Mouse (Mus musculus) frontal cortex, adult 2 months (tissue): ENCODE results near the gene Keg1. TPM values are rescaled to one million over a fixed set of nuclear protein-coding genes. Genes with fewer than 3 reads are reported as not detected.
"Not testable (repeated sequence)": the region's sequence is repeated elsewhere in the genome, so short reads cannot be mapped to it uniquely, and the experiment has no call there.

ENCODE experiments used
- DNase-seq, 2 experiments: peaks; one replicate each; pipeline ENCODE4 v3.0.0; 2022; ENCODE audit warnings: low spot score in 1 of 2; ENCODE audit errors: extremely low spot score in 1 of 2
- polyA plus RNA-seq: library from polyadenylated mRNA; depleted of rRNA; stranded (reverse); fragments of >200 nt; gene quantifications from 2 replicates; pipeline ENCODE4 v1.2.3, GENCODE M21; 2012; rRNA removed

The Keg1 gene
- not detected in 2 replicates for polyA plus RNA-seq

- no peak for DNase-seq
Observed at GRCm38 (mm10) chr19:12695590-12695989, at the start of gene Keg1. TSS of gene Keg1 (plus strand) at chr19:12695786.

DNA sequence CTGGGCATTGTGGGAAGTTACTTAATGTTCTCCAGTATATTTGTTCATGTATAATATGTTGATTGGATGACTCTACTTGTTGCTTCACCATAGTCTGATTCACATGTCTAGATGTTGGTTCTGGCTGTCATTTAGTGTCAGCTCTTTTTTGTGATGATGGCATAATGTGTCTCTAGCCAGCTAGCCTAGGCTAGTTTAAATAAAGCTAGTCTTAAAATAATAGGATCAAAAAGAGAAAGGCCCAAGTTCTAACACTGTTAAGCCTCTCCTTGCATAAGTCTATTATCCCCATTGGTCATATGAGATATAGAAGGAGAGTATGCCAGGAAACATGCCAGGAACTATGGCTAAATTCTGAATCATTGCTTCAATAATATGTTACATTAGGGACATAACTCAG is 46.1 kb upstream of the Keg1 start:
- no peak for DNase-seq

DNA sequence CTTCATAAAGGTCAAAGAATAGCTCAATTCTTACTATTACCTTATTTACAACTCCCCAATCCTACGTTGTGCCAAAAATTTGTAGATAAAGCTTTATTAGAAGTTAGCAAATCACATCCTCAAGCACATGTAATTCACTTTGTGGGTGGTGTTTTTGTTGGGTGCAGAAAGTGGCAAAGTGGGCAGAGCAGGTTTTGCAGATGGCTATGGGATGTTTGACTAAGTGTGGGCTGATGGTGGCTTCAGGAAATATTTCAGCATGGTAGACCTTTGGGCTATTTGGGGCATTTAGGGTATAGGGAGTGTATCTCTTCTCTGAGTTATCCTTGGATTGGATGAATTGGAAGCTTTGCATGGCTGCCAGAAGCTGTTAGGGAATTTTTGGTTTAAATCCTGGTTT is 29.4 kb upstream of the Keg1 start:
- DNase-seq = no peak

DNA sequence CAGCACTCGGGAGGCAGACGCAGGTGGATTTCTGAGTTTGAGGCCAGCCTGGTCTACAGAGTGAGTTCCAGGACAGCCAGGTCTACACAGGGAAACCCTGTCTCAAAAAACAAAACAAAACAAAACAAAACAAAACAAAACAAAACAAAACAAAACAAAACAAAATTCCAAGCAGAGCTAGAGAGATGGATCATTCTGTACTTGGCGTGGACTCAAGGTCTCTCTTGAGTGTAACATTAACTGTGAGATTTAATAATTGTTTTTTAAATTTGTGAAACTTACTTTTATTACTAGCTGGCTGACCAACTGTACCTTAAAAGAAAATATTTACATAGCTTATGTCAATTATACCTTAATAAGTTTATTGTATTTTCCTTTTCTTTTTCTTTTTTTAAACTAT is 27.0 kb upstream of the Keg1 start:
- DNase-seq = not testable (repeated sequence)

DNA sequence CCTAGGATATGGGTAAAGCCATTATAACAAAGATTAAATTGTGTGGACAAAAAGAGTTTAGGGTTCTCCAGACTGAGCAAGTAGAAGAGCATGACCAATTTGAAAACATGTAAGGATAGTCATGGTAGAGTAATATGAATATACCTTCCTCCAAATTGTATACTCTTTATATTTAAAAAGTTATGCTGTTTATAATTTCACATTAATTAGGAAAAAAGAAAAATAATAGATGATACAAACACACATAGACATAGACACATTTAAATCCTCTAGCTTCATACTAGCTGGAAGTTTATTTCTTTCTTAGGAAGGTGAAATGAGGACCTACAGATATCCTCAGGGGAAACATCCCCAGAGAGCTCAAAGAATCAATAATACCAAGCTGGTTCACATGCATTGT is 25.4 kb upstream of the Keg1 start, which contains the start of gene Olfr1442:
Olfr1442 (plus strand) TSS at position 301 of the 400 bp plus-strand sequence.
- DNase-seq = no peak

DNA sequence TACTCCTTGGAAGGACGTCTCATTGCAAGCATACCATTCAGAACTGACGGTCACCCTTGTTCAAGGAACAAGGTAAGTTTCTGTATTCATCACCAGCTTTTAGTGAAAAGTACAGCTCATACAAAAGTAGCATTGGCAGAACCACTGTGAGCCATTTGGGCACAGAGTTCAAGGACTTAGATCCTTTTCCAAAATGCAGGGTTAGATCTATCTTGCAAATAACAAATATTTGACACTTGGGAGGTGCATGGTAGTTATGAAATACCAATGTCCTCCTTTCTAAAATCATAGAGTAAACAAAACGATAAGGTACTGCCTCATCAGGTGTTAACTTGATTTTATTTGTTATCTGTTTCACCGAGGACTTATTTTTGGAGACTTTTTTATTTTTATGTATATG is 24.5 kb upstream of the Keg1 start:
- DNase-seq = no peak

GRCm38 (mm10) chr19:12677812-12678211 is 17.8 kb upstream of the Keg1 start, which contains the start of gene Olfr1443:
TSS of gene Olfr1443 (plus strand) at chr19:12678112.
- DNase-seq = no peak

GRCm38 (mm10) chr19:12684638-12685037 is 10.9 kb upstream of the Keg1 start:
- DNase-seq = no peak

DNA sequence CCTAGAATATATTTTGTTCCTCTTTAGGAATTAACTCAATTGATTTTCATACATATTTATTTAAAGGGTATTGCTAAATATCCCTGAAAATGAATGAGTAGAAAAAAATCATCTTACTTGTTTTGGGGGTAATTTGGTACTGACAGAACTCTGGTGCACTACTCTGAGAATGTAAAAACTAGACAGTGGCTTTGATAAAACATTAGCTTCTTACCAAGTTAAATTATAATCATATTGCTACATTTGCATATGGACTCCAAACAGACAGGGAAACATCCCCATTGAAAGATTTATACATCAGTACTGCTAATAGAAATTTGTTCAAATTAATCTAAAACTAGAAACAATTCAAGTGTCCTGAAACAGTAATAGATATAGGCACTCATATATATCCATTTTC is 10.4 kb upstream of the Keg1 start:
- no peak for DNase-seq

- no peak for DNase-seq
Observed at GRCm38 (mm10) chr19:12696221-12696620, 635 bp downstream of the Keg1 start.

- no peak for DNase-seq
Observed at GRCm38 (mm10) chr19:12708458-12708857, 12.9 kb downstream of the Keg1 start.

- no peak for DNase-seq
Observed at GRCm38 (mm10) chr19:12708986-12709385, 13.4 kb downstream of the Keg1 start.

DNA sequence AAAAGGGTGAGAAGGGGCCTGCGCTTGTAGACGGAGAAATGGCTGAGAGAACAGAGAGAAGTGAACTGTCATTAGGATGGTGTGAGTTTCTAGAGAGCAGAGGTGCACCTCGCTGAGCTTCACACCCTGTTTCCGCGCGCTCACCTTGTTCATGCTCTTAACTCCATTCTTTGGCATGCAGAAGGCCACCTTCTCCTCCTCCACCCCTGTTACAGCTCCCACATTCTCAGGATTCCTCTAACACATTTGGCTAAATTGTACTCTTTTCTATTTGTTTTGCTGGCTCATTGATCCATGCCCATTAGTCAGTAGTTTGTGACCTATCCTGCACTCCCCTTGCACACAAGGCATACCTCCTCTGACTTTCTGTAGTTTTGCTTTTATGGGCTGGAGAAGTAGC is 23.6 kb downstream of the Keg1 start:
- DNase-seq = no peak

DNA sequence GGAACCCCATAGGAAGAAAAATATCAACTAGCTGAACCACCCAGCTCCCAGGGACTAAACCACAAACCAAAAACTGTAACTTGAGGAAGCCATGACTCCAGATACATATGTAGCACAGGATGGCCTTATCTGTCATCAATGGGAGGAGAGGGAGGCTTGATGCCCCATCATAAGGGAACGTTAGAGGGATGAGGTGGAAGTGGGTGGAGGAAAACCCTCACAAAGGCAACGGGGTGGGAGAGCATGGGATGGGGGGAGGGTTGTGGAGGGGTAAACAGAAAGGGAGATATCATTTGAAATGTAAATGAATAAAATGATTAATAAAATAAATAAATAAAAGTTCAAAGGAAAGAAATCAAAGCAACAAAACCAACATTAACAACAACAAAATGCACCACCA is 24.9 kb downstream of the Keg1 start:
- DNase-seq = no peak

GRCm38 (mm10) chr19:12720919-12721318 is 25.3 kb downstream of the Keg1 start:
- not testable (repeated sequence) for DNase-seq

- DNase-seq = not testable (repeated sequence)
Observed at GRCm38 (mm10) chr19:12721596-12721995, 26.0 kb downstream of the Keg1 start.

- DNase-seq = peak in 1 of 2 experiments; percentile 23
Observed at GRCm38 (mm10) chr19:12722308-12722707, 26.7 kb downstream of the Keg1 start.

DNA sequence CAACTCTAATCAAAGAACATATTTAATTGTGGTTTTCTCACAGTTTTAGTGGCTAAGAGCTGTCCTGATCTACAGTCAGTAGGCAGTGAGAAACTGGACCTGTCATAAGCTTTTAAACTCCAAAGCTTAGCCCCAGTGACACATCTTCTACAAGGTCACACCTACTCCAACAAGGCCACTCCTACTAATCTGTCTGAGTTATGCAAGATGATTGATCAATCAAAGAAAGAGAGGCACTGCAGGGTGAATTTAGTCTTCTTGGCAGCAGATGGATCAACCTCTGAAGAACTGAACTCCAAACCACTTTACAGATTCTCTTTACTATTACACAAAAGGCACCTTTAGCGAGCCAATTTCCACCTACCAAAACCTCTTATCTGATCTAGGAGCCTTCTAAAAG is 30.3 kb downstream of the Keg1 start:
- DNase-seq = no peak

DNA sequence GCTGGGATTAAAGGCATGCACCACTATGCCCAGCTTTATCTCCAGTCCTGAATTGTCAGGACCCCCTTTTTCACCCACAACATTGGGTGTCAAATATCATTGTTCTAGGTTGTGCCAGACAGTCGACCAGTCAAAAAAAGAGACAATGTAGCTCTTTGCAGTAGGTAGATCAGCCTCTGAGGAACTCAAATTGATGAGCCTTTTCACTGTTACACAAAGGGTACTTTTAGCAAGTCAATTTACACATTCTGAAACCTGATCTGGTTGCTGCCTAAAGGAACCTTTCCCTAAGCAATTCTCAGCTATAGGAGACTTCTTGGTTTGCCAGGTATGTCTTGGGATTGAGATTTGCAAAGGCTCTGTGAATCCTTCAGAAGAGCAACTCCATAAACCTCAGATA is 35.5 kb downstream of the Keg1 start:
- DNase-seq = no peak

GRCm38 (mm10) chr19:12731950-12732349 is 36.4 kb downstream of the Keg1 start:
- no peak for DNase-seq

DNA sequence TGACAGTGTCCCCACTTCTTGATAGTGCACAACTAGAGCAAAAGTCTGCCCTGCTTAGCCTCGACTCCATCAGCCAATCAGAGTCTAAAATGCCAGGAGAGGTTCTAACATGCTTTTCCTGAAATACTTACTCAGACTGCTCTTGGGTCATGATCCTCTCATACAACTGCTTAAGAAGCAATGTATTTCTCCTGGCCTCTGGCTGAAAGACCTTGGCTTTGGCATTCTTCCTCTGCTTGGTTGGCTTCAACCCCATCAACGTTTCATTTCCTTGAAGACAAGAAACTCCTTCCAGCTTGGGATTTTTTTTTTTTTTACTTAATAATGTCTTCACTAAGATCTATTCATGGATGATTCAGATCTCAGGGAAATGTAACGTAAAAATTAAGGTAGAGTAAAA is 60.7 kb downstream of the Keg1 start:
- no peak for DNase-seq

DNA sequence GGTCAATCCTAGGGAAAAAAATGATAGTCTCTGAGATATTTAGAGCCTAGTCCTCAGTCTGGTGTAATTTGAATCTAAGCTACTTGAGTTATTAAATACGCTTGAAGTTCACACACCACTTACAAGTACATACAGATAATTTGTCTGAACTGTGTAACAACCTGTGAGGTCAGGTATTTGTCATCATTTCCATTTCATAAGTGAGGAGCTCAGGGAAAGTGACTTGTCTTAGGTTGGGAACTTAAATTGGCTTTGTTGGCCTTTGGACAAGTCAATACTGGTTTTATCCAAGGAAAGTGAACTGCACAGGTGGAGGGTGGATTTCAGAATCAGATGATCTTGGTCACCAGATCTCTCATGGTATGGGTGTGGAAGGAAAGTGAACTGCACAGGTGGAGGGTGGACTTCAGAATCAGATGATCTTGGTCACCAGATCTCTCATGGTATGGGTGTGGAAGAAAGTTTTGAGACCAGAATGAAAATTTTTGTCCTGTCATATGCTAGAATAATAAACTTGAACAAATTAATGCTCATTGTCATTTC is 63.4 kb downstream of the Keg1 start:
- no peak for DNase-seq

DNA sequence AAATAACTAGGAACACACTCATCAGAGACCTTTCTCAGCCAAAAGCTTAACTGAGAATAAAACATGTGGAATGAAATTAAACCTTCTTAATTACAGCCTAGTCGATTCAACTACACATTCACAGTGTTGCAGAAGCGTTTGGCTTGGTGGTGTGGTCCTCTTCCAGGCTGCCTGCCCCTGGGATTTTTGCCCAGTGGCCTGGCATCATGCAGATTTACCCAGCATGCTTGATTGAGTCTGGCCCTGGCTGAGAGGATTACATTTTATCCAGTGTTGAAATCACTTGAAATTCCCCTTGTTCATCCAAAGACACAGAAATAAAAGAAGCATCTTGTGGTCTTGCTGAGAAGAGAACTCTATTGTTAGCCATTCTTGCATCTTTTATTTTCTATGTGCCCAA is 64.1 kb downstream of the Keg1 start:
- DNase-seq = peak; percentile 12 to 55
